Mouse (Mus musculus): ENCODE data around the gene Repin1.

The Repin1 gene

DNA sequence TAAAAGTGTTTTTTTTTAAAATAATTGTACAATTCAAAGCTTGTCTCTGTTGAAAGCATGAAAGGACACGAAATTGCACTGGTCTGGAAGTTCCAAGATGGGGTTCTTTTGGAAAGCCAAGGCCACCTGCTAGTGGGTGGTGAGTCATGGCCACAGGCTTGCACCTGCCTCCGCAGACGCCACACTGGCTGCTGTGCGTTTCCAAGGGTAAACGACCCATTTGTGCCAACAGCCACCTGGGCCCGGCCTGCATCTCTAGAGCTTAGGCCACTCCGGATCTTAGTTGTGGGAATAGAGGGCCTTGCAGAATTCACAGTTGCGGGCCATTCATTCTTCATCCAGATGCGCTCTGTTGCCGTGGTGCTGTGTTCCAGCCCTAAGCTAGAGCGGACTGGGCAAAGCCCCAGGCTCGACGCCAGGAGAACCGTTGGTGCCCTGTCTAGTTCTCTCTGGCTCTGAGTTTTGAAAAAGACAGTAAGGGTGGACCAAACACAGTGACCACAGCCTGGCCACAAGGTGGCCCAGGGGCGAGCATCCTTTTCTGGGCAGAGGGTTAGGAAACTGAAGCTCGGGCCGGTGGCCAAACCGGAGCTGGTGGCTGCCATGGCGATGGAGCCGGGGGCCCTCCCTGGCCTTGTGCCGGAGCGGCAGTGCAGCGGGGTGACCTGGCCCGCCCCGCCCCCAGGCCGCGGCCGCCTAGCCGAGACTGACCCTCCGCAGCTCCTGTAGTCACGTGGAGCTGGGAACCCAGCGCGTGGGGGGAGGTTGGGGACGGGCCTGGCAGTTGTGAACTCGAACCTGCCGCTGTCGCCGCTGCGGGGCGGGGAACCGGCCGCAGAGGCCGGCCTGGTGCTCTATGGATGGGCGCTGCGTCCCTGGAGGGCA, at the start of gene Repin1, which contains the start of gene Gm44965:
TSS of gene Repin1 (plus strand) at position 726 of the 885 bp plus-strand sequence.
TSS of gene Gm44965 (plus strand) at position 784 of the 885 bp plus-strand sequence.
- peak; percentile 97 for DNase-seq (ENCODE audit: extremely low spot score)

DNA sequence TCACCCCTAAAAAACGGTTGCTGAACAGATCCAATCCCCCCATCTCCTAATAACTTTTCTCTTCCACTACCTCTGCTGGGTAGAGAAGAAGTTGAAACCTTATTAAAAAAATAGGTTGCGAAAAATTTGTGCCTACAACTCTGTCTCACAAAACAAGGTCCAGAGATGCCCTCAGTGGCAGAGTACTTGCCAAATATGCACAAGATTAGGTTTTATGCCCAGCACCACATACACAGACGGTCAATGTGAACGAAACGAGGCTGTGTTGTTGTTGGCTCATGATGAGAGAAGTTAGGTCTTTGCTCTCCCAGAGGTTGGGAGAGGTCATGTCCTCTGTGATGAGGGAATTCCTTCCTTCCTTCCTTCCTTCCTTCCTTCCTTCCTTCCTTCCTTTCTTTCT, 48.4 kb upstream of the Repin1 start:
- DNase-seq (ENCODE audit: extremely low spot score), result no peak

DNA sequence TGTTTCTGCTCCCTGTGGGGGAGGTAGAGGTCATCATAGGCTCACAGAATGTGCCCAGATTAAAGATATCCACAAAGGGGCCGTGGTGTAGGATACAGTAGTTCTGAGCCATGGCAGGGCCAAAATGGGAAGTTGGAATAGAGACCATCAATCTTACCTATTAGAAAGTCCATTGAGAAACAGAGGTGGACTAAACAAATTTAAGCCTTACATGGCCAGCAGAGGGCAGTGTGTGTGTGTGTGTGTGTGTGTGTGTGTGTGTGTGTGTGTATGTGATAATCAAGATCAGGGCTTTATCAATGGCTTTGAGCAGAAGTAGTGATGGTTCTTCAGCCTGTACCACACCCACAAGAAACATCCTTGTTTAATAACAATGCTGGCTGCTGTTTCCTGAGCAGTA, 47.4 kb upstream of the Repin1 start:
- DNase-seq (ENCODE audit: extremely low spot score), result peak; percentile 46

DNA sequence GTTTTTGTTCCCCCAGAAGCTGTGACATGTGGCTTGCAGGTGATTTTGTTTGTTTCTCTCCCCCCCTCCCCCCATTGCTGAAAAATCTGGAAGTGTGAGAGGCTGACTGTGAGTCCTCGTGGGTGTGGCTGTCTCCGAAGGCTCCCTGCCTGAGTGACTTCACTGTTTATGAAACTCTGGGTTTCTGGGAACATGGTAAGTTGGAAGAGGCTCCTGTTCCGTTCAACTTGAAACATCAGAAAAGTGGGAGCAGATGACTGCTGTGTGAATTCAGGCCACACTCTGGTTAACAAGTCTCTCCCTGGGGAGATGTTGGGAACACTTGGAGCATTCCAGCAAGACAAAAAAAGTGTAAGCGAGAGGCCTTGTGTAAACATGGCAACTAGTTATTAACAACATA, 46.8 kb upstream of the Repin1 start:
- DNase-seq (ENCODE audit: extremely low spot score), result no peak

DNA sequence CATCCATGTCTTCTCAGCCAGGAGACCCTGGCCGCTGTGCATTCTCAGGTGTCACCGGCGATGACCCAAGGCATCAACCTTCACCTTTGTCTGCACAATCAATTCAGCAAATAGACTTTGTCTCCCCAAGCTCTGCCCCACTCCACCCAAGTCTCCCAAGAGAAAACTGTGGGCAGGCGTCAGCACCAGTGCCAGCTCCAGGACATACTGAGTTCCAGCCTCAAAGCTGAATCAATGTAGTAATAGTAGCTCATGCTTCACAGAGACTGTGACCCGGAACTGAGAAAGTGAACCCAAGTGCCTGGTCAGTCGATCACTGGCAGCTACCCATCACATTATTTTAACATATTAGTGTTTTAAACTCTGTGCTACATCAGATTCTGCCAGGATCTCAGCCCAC, 45.4 kb upstream of the Repin1 start:
- DNase-seq (ENCODE audit: extremely low spot score), result no peak

DNA sequence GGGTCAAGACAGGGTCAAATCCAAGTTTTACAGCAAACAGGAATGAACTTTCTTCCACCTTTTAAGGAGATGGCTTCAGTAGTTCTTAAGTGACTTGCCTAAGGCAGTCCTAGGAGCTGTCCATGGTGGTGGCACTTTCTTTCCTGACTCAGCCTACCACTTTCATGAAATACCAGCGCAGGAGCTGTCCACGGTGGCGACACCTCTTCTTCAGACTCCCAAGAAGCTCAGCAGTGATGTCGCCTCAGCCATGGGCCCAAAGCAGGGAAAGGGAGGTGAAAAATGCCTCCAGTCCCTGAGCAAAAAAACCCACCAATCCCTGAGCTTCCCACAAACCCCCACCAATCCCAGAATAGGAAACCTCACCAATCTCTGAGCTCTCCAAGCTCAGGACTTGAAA, 40.8 kb upstream of the Repin1 start:
- DNase-seq (ENCODE audit: extremely low spot score), result peak; percentile 18

DNA sequence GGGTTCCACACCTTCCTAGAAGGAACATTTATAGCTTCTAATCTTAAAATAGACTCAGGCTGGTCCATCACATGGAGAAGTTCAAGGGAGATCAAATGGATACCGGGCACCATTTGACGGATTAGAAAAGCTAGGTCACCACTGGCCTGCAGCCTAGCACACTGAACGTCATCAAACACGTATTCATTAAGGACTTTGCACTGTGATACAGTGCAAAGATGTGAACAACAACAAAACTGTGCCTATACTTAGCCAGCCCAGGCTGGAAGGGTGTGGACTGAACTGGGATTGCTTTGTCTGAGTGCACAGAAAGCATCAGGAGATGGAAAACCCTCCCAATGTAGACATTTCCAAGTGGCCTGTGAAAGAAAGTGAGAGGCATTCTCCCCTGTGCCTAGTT, 39.9 kb upstream of the Repin1 start:
- no peak for DNase-seq (ENCODE audit: extremely low spot score)

DNA sequence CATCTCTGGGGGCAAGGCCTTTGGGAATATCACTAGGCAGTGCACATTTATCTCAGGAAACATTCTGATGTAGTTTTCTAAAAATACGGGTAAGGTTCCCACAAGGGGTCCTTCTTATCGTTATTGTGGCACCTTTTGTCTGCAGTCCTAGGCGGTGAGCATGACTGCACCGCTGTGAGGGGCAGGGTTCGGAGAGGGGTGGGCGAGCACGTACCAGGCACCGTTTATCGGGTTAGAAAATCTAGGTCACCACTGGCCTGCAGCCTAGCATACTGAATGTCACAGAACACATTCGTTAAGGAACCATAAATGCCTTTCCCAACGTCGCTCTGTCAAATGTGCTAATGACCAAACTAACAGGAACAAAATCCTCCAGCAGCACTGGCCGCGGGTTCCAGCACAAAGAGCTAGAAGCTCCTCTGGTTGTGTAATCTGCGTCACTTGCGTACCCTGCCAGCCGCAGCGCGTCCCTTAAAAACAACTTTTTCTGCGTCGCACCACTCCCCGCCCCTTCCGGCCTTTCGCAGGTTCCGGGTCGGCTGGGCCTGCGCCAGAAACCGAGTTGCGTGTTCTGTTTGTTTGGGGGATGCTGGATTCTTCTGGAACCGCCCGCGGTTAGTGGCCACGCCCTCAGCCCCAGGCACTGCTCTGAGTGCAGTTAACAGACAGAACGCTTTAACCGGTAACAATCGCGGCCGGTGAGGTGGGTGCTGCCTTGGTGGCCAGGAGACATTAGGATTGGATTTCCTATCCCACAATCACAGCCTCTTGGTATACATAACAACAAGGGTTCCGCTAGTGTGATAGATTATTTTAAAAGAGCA, 39.2 kb upstream of the Repin1 start, which contains the start of gene Lrrc61:
TSS of gene Lrrc61 (plus strand) at position 517 of the 824 bp plus-strand sequence.
- peak; percentile 88 for DNase-seq (ENCODE audit: extremely low spot score)

DNA sequence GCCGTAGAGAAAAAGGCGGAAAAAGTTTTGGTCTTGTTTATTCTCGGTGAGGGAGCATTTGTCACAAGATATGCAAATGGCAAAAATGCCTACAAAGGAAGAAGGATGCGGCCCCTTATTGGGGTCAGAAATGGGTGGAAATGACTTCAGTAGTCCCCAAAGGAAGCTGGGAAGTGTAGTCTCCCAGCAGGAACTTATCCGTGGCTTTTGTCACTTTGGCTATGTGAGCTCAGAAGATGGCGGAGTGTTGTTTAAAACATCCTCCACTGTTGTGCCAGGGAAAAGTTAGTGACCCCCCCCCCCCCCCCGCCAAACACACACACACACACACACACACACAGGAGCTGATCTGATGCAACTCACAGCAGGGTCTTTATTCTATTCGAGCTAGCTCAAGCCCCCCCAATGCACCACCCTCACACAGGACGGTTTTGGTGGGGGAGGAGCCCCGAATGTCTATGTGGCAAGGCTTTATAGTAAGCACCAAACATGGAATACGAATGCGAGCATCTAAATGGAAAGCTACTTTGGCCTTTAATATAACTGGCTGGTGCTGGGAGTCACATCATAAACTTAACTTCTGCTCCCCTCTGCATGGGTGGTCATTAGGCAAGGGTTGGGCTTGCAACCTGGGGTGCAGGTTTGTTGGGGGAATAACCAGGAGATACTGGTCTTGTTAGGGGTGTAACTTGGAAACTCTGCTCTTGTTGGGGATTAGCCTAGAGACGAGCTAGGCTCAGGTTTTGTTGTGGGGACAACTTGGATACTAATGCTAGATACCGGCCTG, 38.4 kb upstream of the Repin1 start:
- DNase-seq (ENCODE audit: extremely low spot score), result no peak

DNA sequence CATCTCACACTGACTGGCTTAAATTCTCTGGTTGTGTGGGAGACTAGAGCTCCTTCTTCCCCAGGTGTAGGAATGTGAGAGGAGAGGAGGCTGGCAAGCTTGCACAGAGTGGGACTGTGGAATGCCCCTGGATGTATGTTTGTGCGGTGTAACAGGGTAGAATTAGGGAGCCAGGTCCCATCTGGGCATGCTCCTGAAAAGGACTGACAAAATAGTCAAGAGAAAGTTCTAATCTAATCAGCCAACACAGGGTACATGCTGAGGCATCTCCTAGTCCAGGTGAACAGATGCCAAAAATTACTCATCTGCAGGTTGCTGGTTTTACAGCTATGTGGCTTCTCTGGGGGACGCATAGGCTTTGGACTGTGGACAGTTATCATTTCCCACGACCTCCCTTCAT, 37.7 kb upstream of the Repin1 start:
- DNase-seq (ENCODE audit: extremely low spot score), result no peak

DNA sequence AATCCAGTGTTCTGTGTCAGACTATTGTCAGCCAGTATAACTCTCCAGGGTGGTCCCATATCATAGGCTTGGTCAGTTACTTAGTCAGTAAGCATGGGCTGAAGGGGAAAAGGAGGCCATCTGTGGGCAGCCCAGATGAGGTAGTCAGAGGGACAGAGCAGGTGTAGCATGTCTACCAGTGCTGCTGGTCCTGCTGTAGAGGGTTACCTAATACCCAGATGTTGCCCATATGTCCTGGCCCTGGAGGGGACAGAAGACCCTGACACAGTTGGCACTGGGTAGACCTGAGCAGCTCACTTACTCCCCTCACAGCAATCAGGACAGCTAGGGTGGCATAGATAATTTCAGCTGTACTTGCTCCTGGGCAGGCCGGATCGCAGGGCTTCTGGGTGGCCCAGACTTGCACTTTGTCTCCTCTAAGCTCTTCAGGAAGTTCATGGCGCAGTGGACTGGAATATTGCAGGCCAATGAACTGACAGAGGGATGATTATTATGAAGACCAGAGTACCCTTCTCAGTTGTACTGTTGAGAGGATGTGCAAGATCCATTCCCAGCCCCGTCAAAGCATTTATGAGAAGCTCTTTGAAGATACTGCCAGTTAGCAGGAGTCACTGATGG, 27.9 kb upstream of the Repin1 start:
- no peak for DNase-seq (ENCODE audit: extremely low spot score)

DNA sequence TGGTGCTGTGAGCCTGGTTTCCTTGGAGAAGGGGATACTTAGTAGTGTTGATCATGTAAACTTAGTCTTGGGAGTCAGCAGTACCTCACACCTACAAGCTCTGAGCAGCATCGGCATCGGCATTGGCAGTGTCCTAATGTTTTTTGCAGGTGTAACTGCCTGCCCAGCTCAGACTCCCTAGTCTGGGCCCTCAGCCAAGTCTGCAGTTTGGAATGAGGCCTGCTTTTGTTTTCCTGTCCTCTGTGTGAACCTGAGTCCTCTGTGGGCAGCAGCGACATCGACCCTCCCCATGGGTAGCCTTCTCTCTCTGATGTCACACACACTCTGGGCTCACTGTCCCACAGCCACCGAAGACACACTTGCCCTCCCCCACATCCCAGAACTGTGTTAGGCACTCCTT, 27.4 kb upstream of the Repin1 start:
- no peak for DNase-seq (ENCODE audit: extremely low spot score)

DNA sequence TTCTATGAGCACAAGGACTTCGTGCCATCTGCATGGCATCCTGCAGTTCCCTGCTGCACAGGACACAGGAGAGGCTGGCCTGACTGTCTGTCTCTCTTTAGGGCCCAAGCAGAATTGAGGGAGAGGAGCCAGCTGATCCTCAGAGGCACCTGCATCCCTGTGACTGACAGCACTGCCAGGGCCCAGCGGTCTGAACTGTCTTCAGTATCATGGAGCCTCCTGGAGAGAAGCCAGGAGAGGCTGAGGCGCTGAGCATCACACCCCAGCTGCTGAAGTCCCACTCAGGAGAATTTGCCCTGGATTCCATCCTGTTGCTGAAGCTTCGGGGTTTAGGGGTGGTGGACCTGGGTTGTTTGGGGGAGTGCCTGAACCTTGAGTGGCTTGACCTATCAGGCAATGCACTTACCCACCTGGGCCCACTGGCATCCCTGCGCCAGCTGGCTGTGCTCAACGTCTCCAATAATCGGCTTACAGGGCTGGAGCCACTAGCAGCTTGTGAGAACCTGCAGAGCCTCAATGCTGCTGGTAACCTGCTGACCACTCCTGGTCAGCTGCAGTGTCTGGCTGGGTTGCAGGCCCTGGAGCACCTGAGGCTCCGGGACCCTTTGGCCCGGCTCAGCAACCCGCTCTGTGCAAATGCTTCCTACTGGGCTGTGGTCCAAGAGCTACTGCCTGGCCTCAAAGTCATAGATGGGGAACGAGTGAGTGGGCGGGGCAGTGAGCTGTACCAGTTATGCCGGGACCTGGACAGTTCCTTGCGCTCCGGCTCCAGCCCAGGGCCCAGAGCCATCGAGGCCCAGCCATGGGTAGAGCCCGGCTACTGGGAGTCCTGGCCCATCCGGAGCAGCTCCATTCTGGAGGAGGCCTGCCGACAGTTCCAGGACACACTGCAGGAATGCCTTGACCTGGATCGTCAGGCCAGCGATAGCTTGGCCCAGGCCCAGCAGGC, 25.4 kb upstream of the Repin1 start:
- DNase-seq (ENCODE audit: extremely low spot score), result no peak

DNA sequence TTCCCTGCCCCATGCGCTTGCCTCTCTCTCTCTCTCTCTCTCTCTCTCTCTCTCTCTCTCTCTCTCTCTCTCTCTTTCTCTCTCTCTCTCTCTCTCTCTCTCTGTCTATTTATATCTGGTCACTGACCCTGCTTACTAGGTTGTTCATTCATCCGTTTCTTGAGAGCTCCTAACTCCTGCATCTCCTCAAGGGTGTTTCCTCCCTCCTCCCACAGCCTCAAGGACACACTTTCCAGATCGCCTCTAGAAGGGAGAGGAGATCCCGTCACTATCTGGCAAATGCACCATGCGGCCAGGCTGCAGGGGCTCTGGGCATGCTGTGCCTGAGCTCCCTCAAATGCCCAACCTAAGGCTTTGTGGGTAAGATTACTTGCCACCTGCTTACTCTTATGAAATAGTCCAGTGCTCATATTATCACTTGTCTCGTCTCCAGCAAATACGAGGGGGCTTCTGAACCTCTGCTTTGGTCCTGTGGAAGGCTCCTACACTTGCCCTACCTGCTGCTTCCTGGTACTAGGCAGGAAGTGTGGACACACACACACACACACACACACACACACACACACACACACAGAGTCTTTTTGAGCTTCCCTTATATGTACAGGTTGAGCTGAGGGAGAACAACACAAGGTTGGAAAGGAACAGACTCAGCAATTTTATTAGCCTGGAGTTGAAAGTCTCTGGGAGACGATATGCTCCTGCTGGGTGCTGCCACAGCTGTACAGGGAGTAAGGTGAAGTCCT, 24.4 kb upstream of the Repin1 start:
- no peak for DNase-seq (ENCODE audit: extremely low spot score)

DNA sequence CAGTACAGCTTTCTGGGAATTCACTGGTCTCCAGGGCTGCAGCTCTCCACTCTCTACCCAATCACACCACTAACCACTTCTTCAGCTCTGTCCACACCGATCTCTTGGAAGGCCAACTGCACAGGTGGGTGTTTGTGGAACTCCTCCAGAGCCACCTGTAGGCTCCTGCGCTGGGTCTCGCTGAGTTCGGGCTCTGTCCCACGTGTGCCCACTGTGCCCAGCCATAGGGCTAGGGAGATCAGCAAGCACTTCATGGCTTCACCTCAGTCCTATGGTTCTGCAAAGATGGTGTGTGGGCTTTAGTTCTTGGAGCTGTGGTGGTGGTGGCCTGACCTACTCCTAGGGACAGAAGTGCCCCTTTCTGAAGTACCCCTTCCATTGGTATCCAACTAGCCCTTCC, 21.7 kb upstream of the Repin1 start:
- DNase-seq (ENCODE audit: extremely low spot score), result no peak

DNA sequence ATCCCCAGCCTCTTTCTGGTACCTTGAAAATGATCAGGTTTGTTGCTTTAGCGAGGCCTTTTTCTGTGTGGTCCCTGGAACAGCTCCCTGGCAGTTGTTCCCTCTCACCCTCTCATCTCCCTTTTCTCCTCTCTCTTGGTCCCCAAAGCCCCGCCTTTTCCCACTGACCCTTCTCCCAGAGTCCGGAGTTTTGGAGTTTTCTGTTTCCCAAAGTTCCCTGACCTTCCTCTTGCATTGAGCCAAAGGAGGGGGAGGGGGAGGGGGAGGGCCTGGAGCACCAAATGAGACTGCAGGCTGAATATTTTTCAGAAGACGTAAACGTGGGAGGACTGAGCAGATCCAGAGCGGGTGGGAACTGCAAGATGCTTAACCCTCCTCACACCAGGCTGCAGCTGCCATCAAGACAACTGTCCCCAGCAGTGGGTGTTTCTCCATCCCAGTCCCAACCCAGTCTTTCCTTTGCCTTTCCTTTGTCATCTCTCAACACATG, 21.1 kb upstream of the Repin1 start, which contains the start of gene Rarres2:
TSS of gene Rarres2 (minus strand) at position 218 of the 490 bp plus-strand sequence.
- DNase-seq (ENCODE audit: extremely low spot score), result peak; percentile 42

DNA sequence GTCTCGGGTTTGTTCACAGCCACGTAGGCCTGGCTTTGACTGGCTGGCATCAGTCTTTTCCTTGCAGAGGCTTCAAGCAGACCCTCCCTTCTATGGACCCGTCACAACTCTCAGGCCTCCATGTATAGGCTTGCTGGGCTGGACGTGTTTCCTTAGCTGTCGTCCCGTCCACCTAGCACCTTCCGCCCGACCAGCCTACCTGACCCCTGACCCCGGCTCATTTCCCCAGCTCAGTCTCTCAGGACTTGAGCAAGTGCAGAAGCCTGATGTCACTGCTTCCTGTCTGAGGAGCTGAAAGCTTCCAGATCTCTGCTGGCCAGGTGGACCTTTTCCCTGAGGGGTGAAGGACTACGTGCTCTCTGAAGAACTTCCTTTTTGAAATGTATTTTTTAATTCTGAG, 20.4 kb upstream of the Repin1 start:
- DNase-seq (ENCODE audit: extremely low spot score), result peak; percentile 60

DNA sequence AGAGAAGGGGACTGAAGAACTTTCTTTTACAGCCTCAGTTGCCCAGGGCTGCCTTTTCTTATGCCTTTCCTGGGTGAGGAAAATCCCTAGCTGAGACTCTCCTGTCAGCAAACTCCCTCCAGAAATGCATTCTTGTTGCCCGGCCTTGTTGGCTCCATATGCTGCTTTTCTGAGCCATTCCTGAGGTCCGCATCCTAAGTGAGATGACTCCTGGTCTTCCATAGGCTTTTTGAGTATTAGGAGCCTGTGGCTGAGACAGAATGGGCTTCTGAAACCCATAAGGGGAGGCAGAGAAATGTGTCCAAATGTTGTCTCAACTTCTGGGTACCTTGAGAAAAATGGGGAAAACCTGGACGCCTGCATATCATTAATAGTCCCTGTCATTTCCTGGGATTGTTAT, 19.7 kb upstream of the Repin1 start:
- DNase-seq (ENCODE audit: extremely low spot score), result no peak

DNA sequence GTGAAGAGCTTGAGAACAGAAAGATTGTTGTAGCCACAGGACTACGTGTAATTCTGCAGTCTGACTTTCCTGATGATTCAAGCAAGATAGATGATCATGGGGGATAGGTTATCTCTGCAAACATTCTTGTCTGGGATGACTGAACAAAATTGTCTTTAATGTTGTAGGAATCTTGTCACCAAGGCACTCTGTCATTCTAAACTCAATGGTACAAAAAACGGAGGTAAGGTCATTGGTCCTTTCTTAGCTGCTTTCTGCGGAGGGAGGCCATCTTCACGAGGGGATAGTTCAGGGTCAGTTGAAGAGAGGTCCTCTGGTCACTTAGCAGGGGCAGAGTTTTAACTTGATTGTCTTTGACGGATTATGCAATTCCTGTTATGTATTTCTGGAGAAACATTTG, 14.9 kb upstream of the Repin1 start:
- no peak for DNase-seq (ENCODE audit: extremely low spot score)

Data from embryo, embryonic 9.5 days (tissue).